Mouse (Mus musculus) kidney, adult 2 months (tissue): ENCODE measurements around the gene Ifnk. TPM values are rescaled to one million over a fixed set of nuclear protein-coding genes. Genes with fewer than 3 reads are reported as not detected.

ENCODE experiments used
- DNase-seq: peaks from one replicate; pipeline ENCODE4 v3.0.0; 2021
- H3K27ac ChIP-seq: fragments of 200-500 bp; 2 replicates; pipeline ENCODE4 v1.5.1; 2012; ENCODE audit warnings: low read depth, low read length, control low read depth, inconsistent platforms; ENCODE audit not compliant: insufficient read depth
- H3K27me3 ChIP-seq: fragments of 200-500 bp; replicated peaks from 2 replicates; pipeline ENCODE4 v1.6.1; 2012; ENCODE audit warnings: mild to moderate bottlenecking, moderate library complexity, low read length, inconsistent platforms; ENCODE audit not compliant: control insufficient read depth, insufficient read depth
- H3K36me3 ChIP-seq: fragments of 200-500 bp; 2 replicates; pipeline ENCODE4 v1.6.1; 2012; ENCODE audit warnings: mild to moderate bottlenecking, moderate library complexity, low read length, inconsistent platforms; ENCODE audit not compliant: control insufficient read depth, insufficient read depth
- H3K4me1 ChIP-seq: fragments of 200-500 bp; 2 replicates; pipeline ENCODE4 v1.6.1; 2011; ENCODE audit warnings: low read length; ENCODE audit not compliant: control insufficient read depth, insufficient read depth
- H3K4me3 ChIP-seq: fragments of 200-500 bp; 2 replicates; pipeline ENCODE4 v1.5.1; 2011; ENCODE audit warnings: mild to moderate bottlenecking, low read depth, low read length, control low read depth; ENCODE audit not compliant: insufficient read depth
- CTCF ChIP-seq: fragments of 200-500 bp; conservative IDR thresholded peaks from 2 replicates; pipeline ENCODE4 v1.5.1; 2011; ENCODE audit warnings: low read depth, mild to moderate bottlenecking, control low read depth, low read length, moderate library complexity, mixed read lengths; ENCODE audit not compliant: insufficient read depth, insufficient read length
- POLR2A ChIP-seq: fragments of 200-500 bp; IDR thresholded peaks from one replicate; pipeline ENCODE4 v1.6.1; 2011; ENCODE audit warnings: low read depth, low read length, control low read depth
- WGBS: fragments of 180-500 bp; shearing (Covaris S2); methylation state at CpG from one replicate; pipeline ENCODE4 v1.1.7; 2018; 5-methylcytosine and 5-hydroxymethylcytosine counted together
- polyA plus RNA-seq: library from polyadenylated mRNA; depleted of rRNA; stranded (reverse); fragments of >200 nt; gene quantifications from 2 replicates; pipeline ENCODE4 v1.2.3, GENCODE M21; 2012

Gene Ifnk
- polyA plus RNA-seq, 1 experiment = not detected

GRCm38 (mm10) chr4:35169571-35170125, 17.8 kb downstream of the Ifnk start:
- TF ChIP-seq POLR2A = no peak
- TF ChIP-seq CTCF = no peak
- WGBS = 52% methylated on average over 13 of the region's 13 CpGs

GRCm38 (mm10) chr4:35172471-35172870, 20.6 kb downstream of the Ifnk start:
- Histone ChIP-seq H3K27ac (no peak overlapping the region), H3K36me3 (no peaks in the 10 kb centered on the region), H3K4me3 (no peak overlapping the region), H3K27me3 (no peaks in the 10 kb centered on the region), H3K4me1 (no peaks in the 10 kb centered on the region)
- no peak for TF ChIP-seq CTCF
- no peak for TF ChIP-seq POLR2A
- DNase-seq = no peak
- 98% methylated on average over 2 of the region's 2 CpGs for WGBS

More at GRCm38 (mm10) chr4:35169571-35170125, 17.8 kb downstream of the Ifnk start:
- no peak for DNase-seq
- no peak overlapping the region for H3K4me3 ChIP-seq
- no peak overlapping the region for H3K27ac ChIP-seq
- no peaks in the 10 kb centered on the region for H3K27me3 ChIP-seq
- 0 out of 2 replicates have a peak, but pooled peaks cover 5% of the 10 kb centered on the region for H3K4me1 ChIP-seq
- H3K36me3 ChIP-seq = no peaks in the 10 kb centered on the region

- Histone ChIP-seq H3K27me3 (no peaks in the 10 kb centered on the region), H3K36me3 (no peaks in the 10 kb centered on the region), H3K27ac (no peak overlapping the region), H3K4me1 (no peaks in the 10 kb centered on the region), H3K4me3 (no peak overlapping the region)
- DNase-seq = no peak
- WGBS = 63% methylated on average over 1 of the region's 1 CpGs
- no peak for TF ChIP-seq CTCF
- TF ChIP-seq POLR2A = no peak
Measured at GRCm38 (mm10) chr4:35173551-35173950, 21.7 kb downstream of the Ifnk start.

GRCm38 (mm10) chr4:35175566-35175965, 23.7 kb downstream of the Ifnk start:
- Histone ChIP-seq H3K4me3 (no peak overlapping the region), H3K27ac (no peak overlapping the region), H3K36me3 (no peaks in the 10 kb centered on the region), H3K27me3 (no peaks in the 10 kb centered on the region), H3K4me1 (no peaks in the 10 kb centered on the region)
- WGBS = 91% methylated on average over 2 of the region's 2 CpGs
- DNase-seq = no peak
- TF ChIP-seq POLR2A (no peak), CTCF (no peak)

GRCm38 (mm10) chr4:35177926-35178645, 26.2 kb downstream of the Ifnk start:
- Histone ChIP-seq H3K27ac (no peak overlapping the region), H3K4me1 (no peaks in the 10 kb centered on the region), H3K36me3 (no peaks in the 10 kb centered on the region), H3K27me3 (no peaks in the 10 kb centered on the region), H3K4me3 (no peak overlapping the region)
- WGBS = 57% methylated on average over 12 of the region's 12 CpGs
- DNase-seq = no peak
- TF ChIP-seq POLR2A = no peak
- TF ChIP-seq CTCF = no peak

- no peaks in the 10 kb centered on the region for H3K4me1 ChIP-seq
- no peak overlapping the region for H3K27ac ChIP-seq
- DNase-seq = no peak
- H3K36me3 ChIP-seq = peaks cover 1% of the 10 kb centered on the region; the same call in 1 of the 2 replicates
- TF ChIP-seq CTCF = no peak
- no peak for TF ChIP-seq POLR2A
- H3K4me3 ChIP-seq = no peak overlapping the region
- H3K27me3 ChIP-seq = no peaks in the 10 kb centered on the region
- 85% methylated on average over 8 of the region's 8 CpGs for WGBS
Measured at GRCm38 (mm10) chr4:35187617-35188326, 35.9 kb downstream of the Ifnk start.

GRCm38 (mm10) chr4:35189794-35190193, 37.9 kb downstream of the Ifnk start:
- H3K36me3 ChIP-seq = peaks cover 1% of the 10 kb centered on the region; the same call in 1 of the 2 replicates
- no peaks in the 10 kb centered on the region for H3K4me1 ChIP-seq
- DNase-seq = no peak
- H3K27me3 ChIP-seq = no peaks in the 10 kb centered on the region
- WGBS = 67% methylated on average over 5 of the region's 5 CpGs
- no peak for TF ChIP-seq CTCF
- H3K27ac ChIP-seq = no peak overlapping the region
- H3K4me3 ChIP-seq = no peak overlapping the region
